Mouse (Mus musculus): ENCODE results near the gene Bud23.

- TF ChIP-seq CTCF (IDR thresholded peaks at IDR 0.05 in 2 of 3, conservative IDR thresholded peaks at IDR 0.05 in 1 of 3; ENCODE audit: control insufficient read depth in 1 of 3, insufficient read depth in 1 of 3, low read depth in 2 of 3, low read length in 3 of 3, poor library complexity in 1 of 3, severe bottlenecking in 1 of 3) (no peak), BHLHE40 (IDR thresholded peaks at IDR 0.05; ENCODE audit: borderline replicate concordance, low read depth, low read length) (no peak), POLR2A (IDR thresholded peaks at IDR 0.05; ENCODE audit: control insufficient read depth in 1 of 2, insufficient read depth in 1 of 2, low read depth in 1 of 2, low read length in 2 of 2, poor library complexity in 1 of 2) (no peak), ZMIZ1 (IDR thresholded peaks at IDR 0.05; ENCODE audit: low read depth, low read length) (no peak), MYB (IDR thresholded peaks at IDR 0.05; ENCODE audit: low read depth, low read length) (no peak), MYC (IDR thresholded peaks at IDR 0.05; ENCODE audit: low read depth, low read length) (no peak), USF2 (IDR thresholded peaks at IDR 0.05; ENCODE audit: borderline replicate concordance in 1 of 2, insufficient read depth in 1 of 2, low read depth in 1 of 2, low read length in 2 of 2) (no peak), MEF2A (IDR thresholded peaks at IDR 0.05; ENCODE audit: extremely low read depth, insufficient replicate concordance, low read depth, low read length, poor library complexity, severe bottlenecking) (no peak), SIN3A (IDR thresholded peaks at IDR 0.05; ENCODE audit: low read length) (no peak), EP300 (IDR thresholded peaks at IDR 0.05; ENCODE audit: low read depth in 1 of 2, low read length in 2 of 2) (no peak), ETS1 (IDR thresholded peaks at IDR 0.05; ENCODE audit: low read depth, low read length) (no peak), CHD2 (IDR thresholded peaks at IDR 0.05; ENCODE audit: low read length) (no peak), MAZ (IDR thresholded peaks at IDR 0.05; ENCODE audit: low read depth, low read length) (no peak)
Observed at GRCm38 (mm10) chr5:135066008-135066407, 1.2 kb upstream of the Bud23 start.
